Mouse (Mus musculus): ENCODE results near the gene Aprt.

Gene Aprt

DNA sequence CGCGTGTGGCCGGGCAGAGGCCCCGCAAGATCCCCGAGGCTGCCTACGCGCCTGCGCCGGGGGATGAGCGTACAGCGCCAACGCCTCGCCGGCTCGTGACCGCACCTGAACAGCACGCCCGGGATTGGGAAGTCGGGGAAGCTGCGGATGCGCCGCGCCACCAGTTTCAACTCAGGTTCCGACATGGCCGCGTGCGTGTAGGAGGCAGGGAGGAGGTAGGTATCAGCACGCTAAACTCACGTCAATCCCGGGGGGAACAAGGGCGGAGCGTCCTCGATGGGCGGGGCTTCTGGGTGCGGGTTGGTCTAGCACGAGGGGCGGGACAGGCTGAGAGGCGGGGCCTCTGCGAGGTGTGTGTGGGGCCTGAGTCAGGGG is at the start of gene Aprt:
Gene Aprt (minus strand): TSS at position 262 of the 375 bp plus-strand sequence.
- peak; percentile 99 for DNase-seq (ENCODE audit: low read depth)

DNA sequence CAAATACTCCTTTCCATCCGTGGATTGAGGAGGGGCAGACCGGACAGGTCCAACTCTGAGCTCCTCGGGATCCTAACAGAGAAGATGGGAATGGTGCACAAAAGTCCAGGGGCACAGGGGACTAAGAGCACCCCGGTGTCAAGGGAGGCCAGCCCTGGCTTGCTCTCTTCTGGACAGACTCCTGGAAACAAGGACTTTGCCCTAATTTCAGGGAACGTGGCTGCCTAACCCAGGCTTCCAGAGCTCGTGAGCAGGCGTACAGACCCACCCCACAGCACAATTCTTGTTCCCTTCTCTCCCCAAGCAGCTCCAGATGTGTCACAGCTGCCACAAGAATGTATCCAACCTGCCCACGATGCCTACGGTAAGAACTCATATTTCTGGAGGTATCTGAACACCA is 49.1 kb upstream of the Aprt start:
- DNase-seq (ENCODE audit: low read depth), result no peak

DNA sequence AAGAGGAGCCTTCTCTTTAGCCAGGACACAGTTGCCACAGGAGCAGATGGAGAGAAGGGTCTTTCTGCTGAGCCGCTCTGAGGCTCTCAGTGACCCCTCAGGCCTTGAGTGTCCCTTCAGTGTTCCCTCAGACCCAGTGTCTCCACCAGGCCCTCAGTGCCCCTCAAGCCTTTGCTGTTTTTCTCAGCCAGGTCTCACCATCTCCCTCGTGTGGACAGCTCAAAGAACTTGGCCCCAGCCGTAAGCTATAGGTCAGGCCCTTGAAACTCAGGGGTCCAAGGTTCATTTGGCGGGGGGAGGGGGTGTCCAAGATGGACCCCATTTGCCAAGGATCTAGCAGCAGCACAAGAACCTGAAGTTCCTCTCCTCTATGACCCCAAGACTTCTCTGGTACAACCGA is 47.9 kb upstream of the Aprt start:
- DNase-seq (ENCODE audit: low read depth), result no peak

- DNase-seq (ENCODE audit: low read depth), result no peak
Measured at GRCm38 (mm10) chr8:122623844-122624642, 47.3 kb upstream of the Aprt start.

DNA sequence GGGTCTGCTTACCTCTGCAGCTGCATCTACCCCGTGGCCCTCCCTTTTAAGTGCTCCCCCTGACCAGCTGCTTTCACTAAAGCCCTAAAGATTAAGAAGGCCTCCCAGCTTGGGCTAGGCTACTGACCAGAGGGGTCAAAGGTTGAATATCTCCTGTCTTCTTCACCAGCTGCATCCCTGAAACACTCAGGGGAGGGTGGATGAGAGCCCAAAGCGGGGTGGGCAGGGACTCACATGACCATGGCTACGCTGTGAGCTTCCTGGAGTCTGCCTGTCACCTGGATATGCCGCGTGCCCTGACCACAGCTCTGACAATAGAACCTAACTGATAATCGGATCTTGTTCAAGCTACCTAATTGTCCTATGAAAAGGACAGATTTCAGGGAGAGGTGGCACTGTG is 46.0 kb upstream of the Aprt start, which contains the start of gene Pabpn1l:
Gene Pabpn1l (minus strand): TSS at position 13 of the 400 bp plus-strand sequence.
- no peak for DNase-seq (ENCODE audit: low read depth)

DNA sequence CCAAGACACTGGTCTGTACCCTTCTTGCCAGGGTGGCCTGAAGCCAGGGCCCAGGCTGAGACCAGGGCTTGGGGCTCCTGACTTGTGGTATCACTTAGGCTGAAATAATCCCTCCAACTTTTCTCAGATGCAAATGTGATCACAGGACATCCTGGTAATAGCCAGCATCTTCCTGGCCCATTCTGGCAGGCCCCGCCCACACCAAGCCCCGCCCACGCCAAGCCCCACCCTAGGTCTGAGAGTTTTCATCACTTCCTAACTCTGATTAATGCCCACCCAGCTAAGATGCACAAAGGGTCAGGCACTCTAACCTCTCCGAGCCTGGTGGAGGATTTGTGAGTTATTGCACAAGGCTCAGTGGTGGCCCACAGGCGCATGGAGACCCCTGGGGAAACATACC is 43.7 kb upstream of the Aprt start:
- no peak for DNase-seq (ENCODE audit: low read depth)

GRCm38 (mm10) chr8:122618660-122619378 is 42.1 kb upstream of the Aprt start:
- no peak for DNase-seq (ENCODE audit: low read depth)

DNA sequence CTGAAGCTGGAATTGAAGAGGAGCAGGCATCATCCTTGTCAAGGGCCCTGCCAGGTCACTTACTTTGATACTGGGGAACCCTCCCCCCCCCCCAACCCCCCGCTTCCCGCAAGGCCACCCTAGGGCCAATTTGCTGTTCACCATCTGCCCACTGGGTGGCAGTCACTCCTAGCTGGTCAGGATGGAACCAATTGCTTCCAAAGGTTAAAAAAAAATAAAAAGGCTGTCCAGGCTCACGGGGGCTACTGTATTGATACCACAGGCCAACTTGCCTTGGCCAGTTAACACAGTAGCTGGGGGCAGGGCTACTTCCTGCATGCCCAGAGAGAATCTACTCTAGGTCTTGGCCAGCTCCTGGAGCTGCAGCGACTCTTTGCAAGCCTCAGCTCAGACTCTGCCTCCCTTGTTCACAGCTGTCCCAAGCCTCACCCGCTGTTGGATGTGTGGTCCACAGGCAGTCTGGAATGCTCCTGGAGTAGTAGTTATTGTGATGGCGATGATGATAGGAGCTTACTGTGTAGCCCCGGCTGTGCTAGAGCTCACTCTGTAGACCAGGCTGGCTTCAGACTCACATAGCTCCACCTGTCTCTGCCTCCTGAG is 41.3 kb upstream of the Aprt start:
- DNase-seq (ENCODE audit: low read depth), result peak; percentile 93

- peak; percentile 65 for DNase-seq (ENCODE audit: low read depth)
Measured at GRCm38 (mm10) chr8:122616181-122616905, 39.6 kb upstream of the Aprt start.

DNA sequence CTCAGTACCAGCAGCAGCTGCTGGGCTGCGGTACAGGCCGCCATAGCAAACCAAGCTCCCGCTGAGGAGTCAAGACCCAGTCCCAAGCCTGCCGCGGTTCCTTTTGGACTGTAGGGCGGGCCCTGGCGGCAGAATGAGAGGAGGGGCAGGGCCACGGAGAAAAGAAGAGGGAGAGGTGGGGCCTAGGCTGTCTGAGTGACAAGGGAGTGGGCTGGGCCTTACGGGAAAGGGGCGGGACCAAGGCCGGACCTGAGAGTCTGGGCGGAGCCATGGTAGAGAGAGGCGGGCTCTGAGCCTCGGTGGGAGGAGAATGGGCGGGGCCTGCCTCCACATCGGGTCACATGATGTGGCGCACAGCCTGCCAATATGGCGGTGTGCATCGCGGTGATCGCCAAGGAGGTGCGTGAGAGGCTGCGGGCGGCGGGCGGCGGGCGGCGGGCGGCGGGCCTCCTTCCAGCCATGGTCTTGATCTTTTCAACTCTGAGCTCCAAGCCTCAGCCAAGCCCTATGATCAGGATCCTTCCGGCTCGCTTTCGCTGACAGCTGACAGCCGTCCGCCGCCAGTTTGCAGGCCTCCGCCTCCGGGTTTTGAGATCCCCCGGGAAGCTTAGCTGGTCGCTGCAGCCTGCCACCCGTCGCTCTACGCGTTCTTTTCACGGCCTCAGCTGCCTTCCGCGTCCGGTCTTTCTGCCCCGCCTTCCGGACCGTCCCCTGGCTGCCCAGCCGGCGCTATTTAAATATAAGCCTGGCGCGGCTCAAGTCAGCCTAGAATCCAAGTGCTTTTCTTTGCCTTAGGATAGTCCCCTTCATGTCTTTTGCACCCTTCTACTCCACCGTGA is 34.8 kb upstream of the Aprt start, which contains the start of the genes Galns and Trappc2l:
Gene Galns (minus strand): TSS at position 169 of the 839 bp plus-strand sequence.
Gene Trappc2l (plus strand): TSS at position 346 of the 839 bp plus-strand sequence.
- DNase-seq (ENCODE audit: low read depth), result peak; percentile 99

DNA sequence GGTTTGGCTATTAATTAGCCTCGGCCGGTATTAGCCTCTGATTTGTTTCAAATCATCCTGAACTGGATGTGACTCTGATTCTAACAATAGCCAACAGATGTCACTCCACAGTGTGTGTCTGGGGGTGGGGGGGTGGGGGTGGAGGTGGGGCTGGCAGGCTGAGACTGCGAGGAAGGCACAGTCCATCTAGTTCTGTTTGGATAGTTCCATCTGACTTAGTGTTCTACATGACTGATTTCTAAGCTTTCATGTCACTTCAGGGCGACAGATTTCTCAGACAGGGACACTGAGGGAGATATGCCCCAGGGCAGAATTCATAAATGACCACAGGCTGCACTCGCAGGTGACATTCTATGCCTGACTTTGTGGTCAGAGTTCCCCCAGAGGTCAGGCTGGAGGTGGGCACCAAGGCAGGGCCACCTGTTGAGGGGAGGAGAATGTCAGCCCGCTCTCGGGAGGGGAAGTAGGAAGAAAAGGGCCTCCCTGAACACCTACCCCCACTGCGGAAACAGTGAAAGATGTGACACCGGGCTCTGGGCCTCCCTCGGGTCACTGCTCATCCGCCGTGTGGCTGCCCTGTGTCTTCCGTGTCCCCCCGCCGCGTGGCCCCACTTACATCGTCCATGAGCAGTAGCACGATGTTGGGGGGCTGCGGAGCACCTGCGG is 34.0 kb upstream of the Aprt start:
- DNase-seq (ENCODE audit: low read depth), result no peak

DNA sequence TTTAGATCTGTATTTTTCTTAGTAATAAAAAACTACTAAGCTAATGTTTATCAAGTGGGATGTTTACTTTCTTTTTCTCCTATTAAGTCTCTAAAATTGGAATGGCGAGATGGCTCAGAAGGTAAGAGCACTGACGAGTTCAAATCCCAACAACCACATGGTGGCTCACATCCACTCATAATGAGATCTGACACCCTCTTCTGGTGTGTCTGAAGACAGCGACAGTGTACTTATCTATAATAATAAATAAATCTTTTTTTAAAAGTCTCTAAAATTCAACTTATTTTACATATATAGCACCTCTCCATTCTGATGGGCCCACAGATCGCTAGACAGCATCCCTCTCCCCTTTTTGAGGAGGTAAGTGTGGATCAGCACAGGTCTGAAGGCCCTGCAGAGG is 33.5 kb upstream of the Aprt start:
- no peak for DNase-seq (ENCODE audit: low read depth)

DNA sequence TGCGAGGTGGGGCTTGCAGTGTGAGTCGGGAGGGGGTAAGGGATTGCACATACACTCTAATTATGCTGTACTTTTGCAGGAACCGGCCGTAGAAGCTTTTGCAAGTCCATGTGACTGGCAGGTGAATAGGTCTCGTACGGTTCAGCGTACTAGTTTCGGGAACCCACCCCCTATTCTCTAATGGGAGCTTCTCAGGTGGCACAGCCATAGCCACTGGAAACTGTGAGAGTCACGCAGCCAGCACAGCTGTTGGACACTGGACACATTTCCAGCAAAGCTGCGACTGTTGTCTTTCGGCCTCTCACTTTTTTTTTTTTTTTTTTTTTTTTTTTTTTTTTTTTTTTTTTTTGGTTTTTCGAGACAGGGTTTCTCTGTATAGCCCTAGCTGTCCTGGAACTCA is 30.1 kb upstream of the Aprt start:
- DNase-seq (ENCODE audit: low read depth), result no peak

DNA sequence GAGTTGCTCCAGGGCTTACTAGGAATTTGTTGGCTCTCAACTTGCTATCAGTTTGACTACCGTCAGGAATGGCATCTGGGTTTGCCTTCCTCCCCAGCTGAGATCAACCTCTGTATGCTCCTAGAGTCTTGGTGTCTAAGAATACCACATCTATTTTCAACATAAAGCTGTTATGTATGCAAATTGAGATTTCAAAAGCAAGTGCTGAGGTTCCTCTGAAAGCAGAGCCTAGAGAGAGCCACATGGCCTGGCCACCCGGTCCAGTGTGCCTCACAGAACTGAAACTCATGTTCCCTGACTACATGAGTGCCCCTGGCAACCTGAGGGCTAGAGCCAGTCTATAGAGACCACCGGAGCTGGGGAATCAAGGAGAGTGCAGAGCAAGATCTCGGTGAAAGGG is 28.7 kb upstream of the Aprt start:
- no peak for DNase-seq (ENCODE audit: low read depth)

DNA sequence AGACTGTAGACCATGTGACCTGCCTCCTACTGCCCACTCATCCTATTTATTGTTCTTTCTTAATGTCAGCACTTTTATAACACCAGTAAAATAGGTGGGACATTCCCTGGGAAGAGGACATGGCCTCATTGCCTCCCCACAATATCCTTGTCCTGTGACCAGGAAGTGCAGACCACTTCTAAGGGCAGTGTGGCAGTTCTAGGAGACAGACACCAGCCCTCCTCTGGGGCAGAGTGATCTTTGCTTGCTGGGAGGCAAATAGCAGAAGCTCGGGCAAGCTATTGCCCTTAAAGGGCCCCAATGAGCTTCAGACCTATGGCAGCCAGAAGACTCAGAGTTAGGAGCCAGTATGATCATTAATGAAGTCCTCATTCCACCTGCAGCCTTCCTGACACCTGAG is 27.9 kb upstream of the Aprt start:
- no peak for DNase-seq (ENCODE audit: low read depth)

- no peak for DNase-seq (ENCODE audit: low read depth)
Measured at GRCm38 (mm10) chr8:122600666-122601065, 24.0 kb upstream of the Aprt start.

GRCm38 (mm10) chr8:122596031-122596430 is 19.3 kb upstream of the Aprt start:
- no peak for DNase-seq (ENCODE audit: low read depth)

DNA sequence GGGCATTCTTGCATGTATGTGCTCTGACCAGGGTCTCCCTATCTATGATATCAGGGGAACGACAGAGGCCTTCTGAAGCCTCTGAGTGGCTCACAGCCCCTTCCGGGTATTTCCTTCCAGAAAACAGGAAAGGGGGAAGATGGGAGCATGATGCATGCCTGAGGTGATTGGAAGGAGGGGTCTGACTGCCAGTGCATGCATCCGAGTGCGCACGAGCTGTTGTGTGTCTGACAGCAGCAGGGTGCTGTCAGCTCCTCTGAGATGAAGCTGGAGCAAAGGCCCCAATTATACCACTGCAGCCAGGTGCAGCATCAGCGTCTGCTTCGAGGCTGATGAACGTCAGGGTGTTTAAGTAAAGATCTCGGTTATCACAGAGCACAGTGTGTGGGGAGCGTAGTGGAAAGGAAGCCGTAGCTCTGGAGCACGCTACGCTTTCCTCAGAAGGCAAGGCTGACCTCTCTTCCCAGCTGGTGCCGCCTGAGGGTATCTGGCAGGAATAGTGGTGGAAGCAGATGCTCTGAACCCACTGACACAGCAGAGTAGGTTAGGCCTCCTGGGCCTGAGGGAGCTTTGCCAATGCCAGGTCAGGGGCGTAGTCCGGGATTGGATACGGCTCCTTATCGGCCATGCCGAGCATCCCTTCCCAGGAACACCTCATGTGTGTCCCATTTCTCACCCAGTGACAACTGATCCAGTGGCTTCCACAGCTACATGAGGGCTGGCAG is 17.2 kb upstream of the Aprt start:
- no peak for DNase-seq (ENCODE audit: low read depth)

- peak; percentile 13 for DNase-seq (ENCODE audit: low read depth)
Measured at GRCm38 (mm10) chr8:122593240-122593639, 16.5 kb upstream of the Aprt start.

DNA sequence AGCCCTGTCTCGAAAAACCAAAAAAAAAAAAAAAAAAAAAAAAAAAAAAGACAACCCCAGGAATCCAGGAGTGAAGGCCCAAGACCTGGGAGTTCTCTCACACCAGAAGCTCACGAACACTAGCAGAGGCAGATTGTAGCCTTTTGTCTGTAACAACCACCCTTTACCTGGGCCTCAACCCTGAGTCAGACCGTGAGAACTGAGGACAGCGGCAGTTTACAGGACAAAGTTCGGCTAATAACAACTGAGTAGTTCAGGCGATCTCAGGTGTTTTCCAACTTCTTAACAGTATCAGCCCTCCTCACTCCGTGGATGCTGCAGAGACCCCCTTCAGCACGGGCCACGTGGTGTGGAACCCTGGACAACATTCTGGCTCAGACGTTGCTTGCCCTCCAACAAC is 10.0 kb upstream of the Aprt start:
- DNase-seq (ENCODE audit: low read depth), result no peak

Data from NIH3T3 (cell line).